Mouse (Mus musculus) C2C12 (cell line): ENCODE results near the gene Rnase12. TPM values are rescaled to one million over a fixed set of nuclear protein-coding genes. Genes with fewer than 3 reads are reported as not detected.

Source experiments
- H3K27me3 ChIP-seq: one replicate; pipeline ENCODE4 v1.6.1; 2011; ENCODE audit not compliant: control insufficient read depth, insufficient read depth, insufficient read length
- H3K36me3 ChIP-seq: one replicate; pipeline ENCODE4 v1.6.1; 2011; ENCODE audit not compliant: control insufficient read depth, insufficient read depth
- H3K4me3 ChIP-seq: one replicate; pipeline ENCODE4 v1.5.1; 2011; ENCODE audit warnings: mild to moderate bottlenecking, control low read depth; ENCODE audit not compliant: poor library complexity, insufficient read depth, severe bottlenecking
- H3K79me2 ChIP-seq: one replicate; pipeline ENCODE4 v1.6.1; 2011; ENCODE audit not compliant: control insufficient read depth, insufficient read depth
- H3K79me3 ChIP-seq: one replicate; pipeline ENCODE4 v1.6.1; 2011; ENCODE audit warnings: low read depth, control low read depth
- H3ac ChIP-seq: one replicate; pipeline ENCODE3; 2011; ENCODE audit warnings: low read depth; ENCODE audit not compliant: control insufficient read depth, insufficient read length
- CEBPB ChIP-seq: IDR thresholded peaks from one replicate; pipeline ENCODE4 v1.6.1; 2011; ENCODE audit warnings: low read depth, mild to moderate bottlenecking, control low read depth, moderate library complexity
- CTCF ChIP-seq: IDR thresholded peaks from one replicate; pipeline ENCODE4 v1.5.1; 2011; ENCODE audit not compliant: control insufficient read depth, insufficient read depth, insufficient read length
- FOSL1 ChIP-seq: IDR thresholded peaks from one replicate; pipeline ENCODE4 v1.8.0; 2011; ENCODE audit warnings: mild to moderate bottlenecking, low read length; ENCODE audit not compliant: poor library complexity, insufficient read depth, severe bottlenecking
- MAX ChIP-seq: IDR thresholded peaks from one replicate; pipeline ENCODE4 v1.6.1; 2011; ENCODE audit warnings: mild to moderate bottlenecking, control low read depth
- MYOD1 ChIP-seq: IDR thresholded peaks from one replicate; pipeline ENCODE4 v1.6.1; 2011; ENCODE audit warnings: low read depth; ENCODE audit not compliant: control insufficient read depth, insufficient read length
- MYOG ChIP-seq: IDR thresholded peaks from one replicate; pipeline ENCODE4 v1.6.1; 2011; ENCODE audit not compliant: control insufficient read depth, insufficient read length; ENCODE audit errors: extremely low read depth
- USF1 ChIP-seq: IDR thresholded peaks from one replicate; pipeline ENCODE4 v1.6.1; 2011; ENCODE audit warnings: low read depth, mild to moderate bottlenecking, control low read depth, moderate library complexity
- polyA plus RNA-seq: library from polyadenylated mRNA; unstranded; fragments of >200 nt; fragmentation: generic; extraction: Trizol; gene quantifications from one replicate; pipeline ENCODE4 v1.2.1, GENCODE M21; 2012; ENCODE audit warnings: missing spikeins

Rnase12 gene
- polyA plus RNA-seq, 1 experiment, result not detected

DNA sequence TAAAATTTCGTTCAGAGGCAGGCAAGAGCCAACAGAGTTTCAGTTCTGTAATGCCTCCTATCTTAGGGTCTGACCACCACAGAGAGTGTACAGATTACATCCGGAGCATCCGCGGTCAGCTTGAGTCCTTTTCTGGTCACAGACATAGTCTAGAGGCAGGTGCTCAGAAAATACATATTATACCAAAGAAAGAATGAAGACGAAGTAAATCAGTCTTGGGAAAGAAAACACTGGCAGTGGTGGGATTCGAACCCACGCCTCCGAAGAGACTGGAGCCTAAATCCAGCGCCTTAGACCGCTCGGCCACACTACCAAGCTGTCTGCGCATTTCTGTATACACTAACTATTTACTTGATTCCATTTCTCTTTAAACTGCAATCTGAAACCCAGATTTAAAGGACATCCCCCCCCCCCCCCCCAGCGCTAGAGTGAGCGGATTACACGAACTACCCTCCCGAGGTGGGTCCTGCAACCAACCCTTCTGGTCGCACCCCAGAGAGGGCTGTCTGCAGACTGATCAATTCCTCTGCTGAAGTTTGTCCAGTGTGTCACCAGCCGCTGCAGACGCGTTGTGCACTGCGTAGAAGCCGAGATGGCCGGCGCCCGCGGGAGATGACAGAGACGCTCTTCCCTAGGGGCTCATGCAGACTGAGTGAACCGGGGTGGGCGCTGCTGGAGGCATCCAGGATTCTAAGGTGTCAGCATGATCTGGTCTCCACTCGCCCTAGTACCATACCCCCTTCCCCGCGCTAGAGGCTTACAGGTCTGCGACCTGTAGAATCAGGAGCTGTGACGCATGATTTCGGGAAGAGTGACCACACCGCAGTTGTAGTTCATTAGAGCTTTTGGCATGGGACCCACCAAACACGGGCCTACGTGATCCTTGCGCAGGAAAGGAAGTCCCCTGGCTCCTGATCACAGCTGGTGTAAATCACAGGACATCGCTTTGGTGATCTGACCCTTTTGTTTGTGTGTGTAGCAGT is 25.4 kb upstream of the Rnase12 start:
- TF ChIP-seq MAX, result no peak
- no peak for TF ChIP-seq FOSL1
- TF ChIP-seq MYOG, result no peak
- no peak for TF ChIP-seq CTCF
- TF ChIP-seq USF1, result no peak
- no peak for TF ChIP-seq MYOD1
- no peak for TF ChIP-seq CEBPB
- Histone ChIP-seq H3K79me2 (no peaks in the 10 kb centered on the region), H3K79me3 (no peaks in the 10 kb centered on the region), H3K36me3 (no peaks in the 10 kb centered on the region), H3K4me3 (peak overlapping the region; percentile 34), H3ac (peak overlapping the region; percentile 70), H3K27me3 (peaks cover 3% of the 10 kb centered on the region)

GRCm38 (mm10) chr14:51081035-51081434 is 23.6 kb upstream of the Rnase12 start:
- H3K4me3 ChIP-seq, result no peak overlapping the region
- H3K79me3 ChIP-seq, result no peaks in the 10 kb centered on the region
- no peak for TF ChIP-seq MYOG
- no peak for TF ChIP-seq MYOD1
- no peak for TF ChIP-seq CEBPB
- no peak for TF ChIP-seq MAX
- no peak for TF ChIP-seq CTCF
- TF ChIP-seq FOSL1, result no peak
- TF ChIP-seq USF1, result no peak
- H3K36me3 ChIP-seq, result no peaks in the 10 kb centered on the region
- H3K27me3 ChIP-seq, result peaks cover 3% of the 10 kb centered on the region
- no peaks in the 10 kb centered on the region for H3K79me2 ChIP-seq
- H3ac ChIP-seq, result no peak overlapping the region

GRCm38 (mm10) chr14:51079180-51079579 is 21.7 kb upstream of the Rnase12 start:
- Histone ChIP-seq H3K79me3 (no peaks in the 10 kb centered on the region), H3K36me3 (no peaks in the 10 kb centered on the region), H3K79me2 (no peaks in the 10 kb centered on the region), H3ac (no peak overlapping the region), H3K27me3 (peaks cover 3% of the 10 kb centered on the region), H3K4me3 (no peak overlapping the region)
- TF ChIP-seq CEBPB (no peak), CTCF (no peak), FOSL1 (no peak), MYOG (no peak), MAX (no peak), USF1 (no peak), MYOD1 (no peak)

- Histone ChIP-seq H3K79me3 (no peaks in the 10 kb centered on the region), H3K36me3 (no peaks in the 10 kb centered on the region), H3K27me3 (peaks cover 8% of the 10 kb centered on the region), H3K79me2 (no peaks in the 10 kb centered on the region), H3K4me3 (no peak within 1 kb of the TSS), H3ac (no peak within 1 kb of the TSS)
- no peak for TF ChIP-seq MAX
- TF ChIP-seq CTCF, result no peak
- no peak for TF ChIP-seq MYOD1
- TF ChIP-seq FOSL1, result no peak
- no peak for TF ChIP-seq CEBPB
- no peak for TF ChIP-seq MYOG
- TF ChIP-seq USF1, result no peak
These were observed 16.9 kb upstream of the Rnase12 start, which contains the start of gene Olfr750 for GRCm38 (mm10) chr14:51074335-51074734. TSS of gene Olfr750 (minus strand) at chr14:51074435.

GRCm38 (mm10) chr14:51069617-51070016 is 12.2 kb upstream of the Rnase12 start:
- H3K36me3 ChIP-seq, result no peaks in the 10 kb centered on the region
- no peak overlapping the region for H3ac ChIP-seq
- no peak for TF ChIP-seq CTCF
- no peak for TF ChIP-seq MAX
- no peak for TF ChIP-seq CEBPB
- peaks cover 8% of the 10 kb centered on the region for H3K27me3 ChIP-seq
- no peak overlapping the region for H3K4me3 ChIP-seq
- no peaks in the 10 kb centered on the region for H3K79me2 ChIP-seq
- no peaks in the 10 kb centered on the region for H3K79me3 ChIP-seq

DNA sequence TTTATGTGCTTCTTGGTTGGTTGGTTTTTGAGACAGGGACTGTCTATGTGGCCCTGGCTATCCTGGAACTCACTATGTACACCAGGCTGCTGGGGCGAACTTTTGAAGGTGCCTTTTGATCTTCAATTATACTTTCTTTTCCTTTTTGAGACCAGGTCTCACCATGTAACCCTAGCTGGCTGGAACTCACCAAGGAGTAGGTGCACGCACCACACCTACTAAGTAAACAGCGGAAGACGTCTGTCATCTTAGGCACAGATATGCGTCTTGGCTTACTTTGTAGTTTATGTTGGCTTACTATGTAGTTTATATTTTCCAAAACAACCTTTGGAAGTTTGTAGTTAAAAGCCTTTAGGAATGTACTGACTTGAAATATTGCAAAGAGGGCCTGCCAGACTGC is 11.5 kb upstream of the Rnase12 start:
- Histone ChIP-seq H3K4me3 (no peak overlapping the region), H3K79me3 (no peaks in the 10 kb centered on the region), H3K36me3 (no peaks in the 10 kb centered on the region), H3ac (no peak overlapping the region), H3K27me3 (peaks cover 8% of the 10 kb centered on the region), H3K79me2 (no peaks in the 10 kb centered on the region)
- TF ChIP-seq USF1 (no peak), MYOD1 (no peak), MAX (no peak), FOSL1 (no peak)
